Mouse (Mus musculus) erythroblast, embryonic 14.5 days (primary cell): Measurements from ENCODE around the gene Vsx2.

ENCODE experiments used
- GATA1 ChIP-seq: IDR thresholded peaks from 2 replicates; pipeline ENCODE4 v1.6.1; 2012; ENCODE audit warnings: low read length, inconsistent platforms, mixed read lengths
- TAL1 ChIP-seq: IDR thresholded peaks from 3 replicates; pipeline ENCODE4 v1.6.1; 2012; ENCODE audit warnings: low read length, inconsistent platforms, mixed read lengths

DNA sequence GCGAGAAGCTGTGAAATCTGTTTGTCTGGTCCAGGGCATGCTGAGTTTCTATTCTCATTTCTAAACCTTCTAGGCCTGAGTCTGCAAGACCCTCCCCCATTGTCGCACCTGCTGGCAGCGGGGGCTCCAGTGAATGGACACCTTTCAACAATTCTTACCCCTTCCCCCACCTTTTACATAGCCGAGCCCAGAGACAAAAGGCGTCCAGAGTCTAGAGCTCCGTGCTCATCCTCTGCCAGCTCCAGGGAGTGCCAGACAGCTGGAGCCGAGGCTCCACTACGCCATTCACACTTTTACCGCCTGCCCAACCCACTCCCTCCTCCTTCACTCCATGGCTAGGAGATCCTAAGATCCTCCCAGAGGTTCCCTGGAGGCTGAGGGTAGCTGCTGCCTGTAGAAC, 55.6 kb downstream of the Vsx2 start:
- TF ChIP-seq GATA1 (no peak), TAL1 (no peak)
